Mouse (Mus musculus): Measurements from ENCODE around the gene Kif1bp.

DNA sequence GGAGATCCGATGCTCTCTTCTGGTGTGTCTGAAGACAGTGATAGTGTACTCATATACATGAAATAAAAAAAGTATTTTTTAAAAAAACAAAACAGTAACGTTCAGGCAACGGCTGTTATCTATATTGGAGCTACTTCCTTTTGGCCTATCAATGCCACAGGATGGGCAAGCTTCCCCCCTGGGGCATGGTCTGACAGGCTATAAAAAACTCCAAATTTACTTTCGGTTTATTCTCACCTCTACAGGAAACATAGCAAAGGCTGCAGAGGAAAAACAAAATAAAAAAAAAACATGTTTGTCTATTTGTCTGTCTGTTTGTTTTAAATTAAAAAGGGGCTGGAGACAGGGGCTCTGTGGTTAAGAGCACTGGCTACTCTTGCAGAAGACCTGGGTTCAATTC is 74.9 kb downstream of the Kif1bp start:
- TF ChIP-seq POLR2A (IDR thresholded peaks at IDR 0.05; ENCODE audit: insufficient read depth, low read length) (no peak), CTCF (IDR thresholded peaks at IDR 0.05; ENCODE audit: low read depth, low read length) (no peak), EP300 (IDR thresholded peaks at IDR 0.05; ENCODE audit: insufficient read depth, low read depth, low read length) (no peak)
